Mouse (Mus musculus): ENCODE results near the gene Apoa2. TPM values are rescaled to one million over a fixed set of nuclear protein-coding genes. Genes with fewer than 3 reads are reported as not detected.

Apoa2 gene
- total RNA-seq (2017): not detected in 2 replicates

DNA sequence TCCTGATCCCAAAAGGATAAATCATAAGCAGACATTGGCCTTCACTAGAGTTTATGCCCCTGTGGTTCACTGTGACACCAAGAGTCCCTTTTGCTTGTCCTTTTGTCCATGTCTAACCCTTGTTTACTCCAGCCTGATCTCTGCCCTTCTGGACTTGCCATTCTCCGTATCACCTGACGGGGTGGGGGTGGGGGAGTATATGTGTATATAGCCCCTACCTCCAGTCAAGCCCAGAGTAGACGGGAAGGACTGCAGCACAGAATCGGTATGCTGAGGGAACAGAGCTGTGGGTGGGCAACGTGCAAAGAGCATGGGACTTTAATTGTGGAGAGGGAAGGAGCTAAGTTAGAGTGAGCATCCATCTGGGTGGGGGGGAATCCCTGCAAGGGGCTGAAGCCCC lies at the start of gene Apoa2:
Gene Apoa2, plus strand, starts transcription at position 198 of the 400 bp plus-strand sequence.
- ATAC-seq (replicated peaks in 1 of 2; ENCODE audit: insufficient read depth in 1 of 2, low FRiP score in 2 of 2, low TSS enrichment in 1 of 2, low read depth in 1 of 2, poor library complexity in 2 of 2, severe bottlenecking in 2 of 2): no peak

GRCm38 (mm10) chr1:171179487-171180171 lies 45.2 kb upstream of the Apoa2 start:
- no peak for ATAC-seq (replicated peaks in 1 of 2; ENCODE audit: insufficient read depth in 1 of 2, low FRiP score in 2 of 2, low TSS enrichment in 1 of 2, low read depth in 1 of 2, poor library complexity in 2 of 2, severe bottlenecking in 2 of 2)

DNA sequence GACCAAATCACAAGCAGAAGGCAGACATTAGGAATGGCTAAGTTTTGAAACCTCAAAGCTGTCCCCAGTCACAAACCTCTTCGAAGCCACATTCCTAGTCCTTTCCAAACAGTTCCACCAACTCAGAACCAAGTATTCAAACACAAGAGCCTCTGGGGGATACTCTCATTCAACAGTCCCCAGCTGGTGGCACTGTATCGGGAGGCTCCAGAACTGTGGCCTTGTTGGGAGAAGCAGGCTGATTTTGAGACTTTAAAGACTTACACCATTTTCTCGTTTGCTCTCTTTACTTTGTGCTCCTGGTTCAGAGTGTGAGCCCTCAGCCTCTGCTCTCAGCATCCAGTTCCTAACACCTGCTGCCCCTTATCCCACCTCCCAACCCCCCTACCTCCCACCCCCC lies 41.8 kb upstream of the Apoa2 start:
- no peak for ATAC-seq (replicated peaks in 1 of 2; ENCODE audit: insufficient read depth in 1 of 2, low FRiP score in 2 of 2, low TSS enrichment in 1 of 2, low read depth in 1 of 2, poor library complexity in 2 of 2, severe bottlenecking in 2 of 2)

GRCm38 (mm10) chr1:171183620-171184019 lies 41.2 kb upstream of the Apoa2 start:
- ATAC-seq (replicated peaks in 1 of 2; ENCODE audit: insufficient read depth in 1 of 2, low FRiP score in 2 of 2, low TSS enrichment in 1 of 2, low read depth in 1 of 2, poor library complexity in 2 of 2, severe bottlenecking in 2 of 2): 0 out of 4 replicates have a peak, but pooled peaks of 1 of the 2 experiments have one; percentile 25

- ATAC-seq (replicated peaks in 1 of 2; ENCODE audit: insufficient read depth in 1 of 2, low FRiP score in 2 of 2, low TSS enrichment in 1 of 2, low read depth in 1 of 2, poor library complexity in 2 of 2, severe bottlenecking in 2 of 2): peak; percentile 72 to 80
Observed at GRCm38 (mm10) chr1:171184314-171184713, 40.5 kb upstream of the Apoa2 start.

- no peak for ATAC-seq (replicated peaks in 1 of 2; ENCODE audit: insufficient read depth in 1 of 2, low FRiP score in 2 of 2, low TSS enrichment in 1 of 2, low read depth in 1 of 2, poor library complexity in 2 of 2, severe bottlenecking in 2 of 2)
Observed at GRCm38 (mm10) chr1:171185655-171186054, 39.2 kb upstream of the Apoa2 start.

GRCm38 (mm10) chr1:171187851-171188700 lies 36.8 kb upstream of the Apoa2 start:
- peak; percentile 56 for ATAC-seq (replicated peaks in 1 of 2; ENCODE audit: insufficient read depth in 1 of 2, low FRiP score in 2 of 2, low TSS enrichment in 1 of 2, low read depth in 1 of 2, poor library complexity in 2 of 2, severe bottlenecking in 2 of 2)

DNA sequence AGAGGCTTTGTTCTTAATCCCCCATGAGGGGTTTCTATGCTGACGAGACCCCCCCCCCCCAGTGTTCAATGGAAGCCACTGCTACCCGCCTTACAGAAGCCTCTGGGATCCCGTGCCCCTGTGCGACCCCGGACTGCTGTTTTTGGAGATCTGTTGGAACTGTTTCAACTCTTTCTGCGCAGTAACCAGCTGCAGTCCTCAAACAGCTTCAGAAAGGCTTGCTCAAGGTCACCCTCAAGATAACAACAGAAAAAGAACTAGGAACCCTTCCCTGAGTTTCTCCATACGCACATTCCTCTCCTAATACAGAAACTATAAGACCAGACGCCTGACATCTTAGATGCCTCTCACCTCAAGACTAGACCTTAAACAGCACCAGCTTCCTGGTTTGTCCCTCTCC lies 35.8 kb upstream of the Apoa2 start:
- ATAC-seq (replicated peaks in 1 of 2; ENCODE audit: insufficient read depth in 1 of 2, low FRiP score in 2 of 2, low TSS enrichment in 1 of 2, low read depth in 1 of 2, poor library complexity in 2 of 2, severe bottlenecking in 2 of 2): no peak

DNA sequence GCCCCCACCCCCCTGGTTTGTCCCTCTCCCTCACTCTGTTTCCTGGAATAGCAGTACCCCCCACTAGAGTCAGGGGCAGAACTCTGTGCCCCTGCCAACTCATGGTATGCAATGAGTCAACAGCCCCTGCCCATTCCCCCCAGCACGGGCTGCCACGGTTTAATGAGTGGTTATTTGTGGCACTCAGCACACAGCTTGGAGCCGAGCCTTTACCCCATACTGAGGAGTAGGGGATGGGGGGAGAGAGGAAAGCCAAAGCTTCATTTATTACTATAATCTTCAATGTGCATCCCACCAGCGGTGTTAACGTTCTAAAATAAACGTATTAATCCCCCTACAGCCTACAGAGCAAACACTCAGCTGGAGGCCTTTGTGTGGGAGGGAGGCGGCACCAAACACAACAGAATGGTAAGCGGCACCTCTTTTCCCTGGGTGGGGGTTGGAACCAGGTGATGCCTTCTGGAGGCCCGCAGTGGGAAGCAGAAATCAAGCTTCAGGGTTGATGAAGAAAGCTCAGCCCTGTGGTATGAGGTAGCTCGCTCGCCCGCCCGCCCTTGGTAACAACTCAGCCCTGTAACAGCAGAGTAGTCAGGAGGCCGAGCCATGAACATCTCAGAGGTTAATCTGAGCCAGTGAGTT lies 35.3 kb upstream of the Apoa2 start:
- no peak for ATAC-seq (replicated peaks in 1 of 2; ENCODE audit: insufficient read depth in 1 of 2, low FRiP score in 2 of 2, low TSS enrichment in 1 of 2, low read depth in 1 of 2, poor library complexity in 2 of 2, severe bottlenecking in 2 of 2)

- ATAC-seq (replicated peaks in 1 of 2; ENCODE audit: insufficient read depth in 1 of 2, low FRiP score in 2 of 2, low TSS enrichment in 1 of 2, low read depth in 1 of 2, poor library complexity in 2 of 2, severe bottlenecking in 2 of 2): no peak
Observed at GRCm38 (mm10) chr1:171190832-171191231, 34.0 kb upstream of the Apoa2 start.

DNA sequence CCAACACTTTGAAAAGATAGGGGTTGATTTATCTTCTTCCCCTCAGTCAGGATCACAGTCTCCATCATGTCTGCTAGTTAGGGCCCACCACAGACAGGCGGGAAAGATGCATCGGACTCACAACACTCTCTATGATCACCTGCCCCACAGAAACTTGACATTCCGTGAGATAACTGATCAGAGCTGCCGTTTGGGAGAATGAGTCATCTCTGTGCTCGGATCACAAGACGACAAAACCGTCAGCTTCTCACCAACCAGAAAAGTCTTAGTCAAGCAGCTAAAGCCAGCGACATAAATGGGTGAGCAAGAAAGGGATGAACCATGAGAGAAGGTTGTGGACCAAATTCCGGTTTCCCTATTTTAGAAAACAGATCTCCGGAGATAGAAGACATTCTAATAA lies 32.6 kb upstream of the Apoa2 start:
- no peak for ATAC-seq (replicated peaks in 1 of 2; ENCODE audit: insufficient read depth in 1 of 2, low FRiP score in 2 of 2, low TSS enrichment in 1 of 2, low read depth in 1 of 2, poor library complexity in 2 of 2, severe bottlenecking in 2 of 2)

DNA sequence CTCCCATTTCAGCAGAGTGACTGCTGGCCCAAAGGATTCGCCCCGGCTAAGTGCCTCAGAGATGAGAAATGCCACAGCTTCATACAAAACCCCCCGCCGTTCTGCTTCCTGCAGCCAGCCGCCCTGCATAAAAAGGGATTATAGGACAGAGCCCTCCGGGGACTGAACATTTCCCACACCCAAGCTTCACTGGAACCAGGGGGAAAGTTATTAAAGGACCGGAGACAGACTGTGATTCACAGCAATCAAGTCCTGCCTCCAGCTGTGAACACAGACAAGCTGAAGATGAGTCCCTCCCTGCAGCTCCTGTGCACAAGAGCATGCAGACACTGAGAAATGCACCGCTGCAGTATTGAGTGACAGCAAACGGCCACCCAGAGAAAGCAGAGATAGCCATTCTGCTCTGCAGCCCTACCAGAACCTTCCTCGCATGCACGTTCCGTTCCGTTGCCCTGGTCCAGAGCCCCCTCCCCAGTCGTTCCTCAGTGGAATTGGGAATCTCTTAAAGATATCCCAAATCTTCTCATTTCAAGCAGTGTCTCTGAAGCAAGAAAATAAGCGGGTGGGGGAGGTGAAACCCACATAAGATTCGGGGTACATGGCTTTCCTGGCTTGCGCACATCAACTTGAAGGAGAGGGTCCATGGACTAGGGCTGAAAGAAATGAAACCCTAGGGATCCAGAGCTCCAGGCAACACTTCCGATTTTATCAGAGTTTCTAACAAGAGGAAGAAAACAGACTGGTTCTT lies 31.6 kb upstream of the Apoa2 start:
- no peak for ATAC-seq (replicated peaks in 1 of 2; ENCODE audit: insufficient read depth in 1 of 2, low FRiP score in 2 of 2, low TSS enrichment in 1 of 2, low read depth in 1 of 2, poor library complexity in 2 of 2, severe bottlenecking in 2 of 2)

DNA sequence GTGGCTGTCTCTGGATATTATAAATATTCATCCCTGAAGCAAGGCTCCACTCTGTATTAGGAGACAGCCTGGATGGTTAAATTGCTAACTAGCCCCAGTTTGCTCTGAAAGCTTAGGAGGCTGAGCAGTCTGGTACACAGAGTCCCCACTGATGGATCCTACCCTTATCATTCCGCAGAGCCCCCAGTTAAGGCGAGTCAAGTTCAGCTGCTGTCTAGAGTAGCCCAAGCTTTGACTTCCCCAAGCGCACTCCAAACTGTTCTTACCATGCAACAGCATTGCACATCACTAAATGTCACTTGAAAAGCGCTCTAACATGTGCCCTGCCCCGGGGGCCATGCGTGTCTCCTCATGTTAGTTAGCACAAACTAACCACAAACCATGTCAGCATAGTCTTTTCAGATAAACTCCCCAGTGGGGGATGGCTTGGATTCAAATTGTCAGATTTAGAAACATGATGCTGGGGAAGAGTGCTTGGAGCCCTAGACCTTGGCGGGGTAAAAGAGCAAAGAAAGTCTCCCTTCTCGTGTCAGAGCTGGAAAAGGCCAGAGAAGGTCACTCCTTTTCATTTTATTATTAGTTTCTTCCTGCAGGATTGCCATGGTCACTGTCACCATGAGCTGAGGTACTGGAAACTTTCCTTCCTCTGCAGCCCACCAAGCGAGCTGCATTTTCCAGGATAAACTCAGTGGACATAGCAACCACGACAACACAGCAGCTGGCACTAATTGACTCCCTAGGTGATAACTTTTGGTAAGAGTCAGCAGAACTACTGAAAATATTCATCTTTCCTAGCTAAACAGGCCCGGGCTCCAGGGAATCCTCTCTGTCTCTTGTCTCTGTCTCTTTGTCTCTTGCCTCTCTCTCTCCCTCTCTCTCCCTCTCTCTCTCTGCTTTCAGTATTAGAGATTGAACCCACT lies 30.7 kb upstream of the Apoa2 start:
- no peak for ATAC-seq (replicated peaks in 1 of 2; ENCODE audit: insufficient read depth in 1 of 2, low FRiP score in 2 of 2, low TSS enrichment in 1 of 2, low read depth in 1 of 2, poor library complexity in 2 of 2, severe bottlenecking in 2 of 2)

DNA sequence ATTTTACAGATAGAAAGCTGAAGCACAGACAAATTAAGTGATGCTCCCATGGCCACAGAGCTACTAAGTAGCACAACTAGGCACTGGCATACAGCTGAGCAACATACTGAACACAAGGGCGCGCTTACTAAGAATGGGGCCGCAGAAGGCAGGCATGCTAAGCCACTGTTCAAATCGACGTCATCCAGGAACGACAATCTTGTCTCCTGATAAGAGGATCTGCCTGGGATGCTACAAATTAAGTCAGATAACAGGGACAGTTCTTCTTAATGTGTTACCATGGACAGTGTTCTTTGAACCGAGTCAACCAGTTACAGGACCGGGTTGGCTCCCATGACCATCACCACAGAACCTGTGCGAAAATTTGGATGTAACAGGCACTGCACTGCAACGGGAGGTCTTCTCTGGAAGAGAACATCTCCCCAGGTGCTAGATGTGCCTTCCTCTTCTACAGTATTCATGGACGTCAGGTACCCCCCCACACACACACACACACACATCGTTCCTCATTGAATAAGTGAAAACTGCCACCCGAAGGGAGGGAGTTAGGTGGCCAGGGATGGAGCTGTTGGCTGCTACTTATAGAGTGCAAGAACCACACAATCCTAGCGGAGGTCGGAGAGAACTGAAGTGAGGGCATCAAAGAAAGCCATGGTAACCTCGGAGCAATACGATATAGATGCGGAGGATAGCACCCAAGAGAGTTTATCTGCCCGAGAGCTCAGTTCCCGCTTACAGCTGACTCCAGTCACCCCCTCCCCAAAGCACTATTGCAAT lies 29.6 kb upstream of the Apoa2 start:
- 0 out of 4 replicates have a peak, but pooled peaks of 1 of the 2 experiments have one; percentile 33 for ATAC-seq (replicated peaks in 1 of 2; ENCODE audit: insufficient read depth in 1 of 2, low FRiP score in 2 of 2, low TSS enrichment in 1 of 2, low read depth in 1 of 2, poor library complexity in 2 of 2, severe bottlenecking in 2 of 2)

DNA sequence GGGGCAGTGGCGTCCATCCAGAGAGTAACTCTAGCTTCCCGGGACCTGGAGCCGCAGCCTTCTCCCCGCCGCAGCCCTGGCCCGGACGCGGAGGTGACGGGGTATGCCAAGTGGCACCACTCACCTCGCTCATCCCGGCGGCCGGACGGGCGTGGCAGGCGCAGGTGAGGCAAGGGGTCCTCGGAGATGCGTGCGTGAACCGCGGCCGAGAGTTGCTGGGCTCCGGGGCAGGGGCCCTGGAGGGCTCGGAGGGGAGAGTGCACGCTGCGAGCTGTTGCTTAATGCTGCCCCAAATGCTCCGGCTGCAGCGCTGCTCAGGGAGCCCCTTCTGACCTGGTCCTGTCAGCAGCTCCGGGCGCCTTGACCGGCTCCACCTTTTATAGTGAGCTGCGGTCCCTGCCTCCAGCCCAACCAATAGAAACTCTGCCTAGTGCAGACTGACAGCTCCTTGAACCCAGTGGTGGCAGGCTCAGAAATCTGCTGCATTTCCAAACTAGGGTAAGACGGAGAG lies 28.9 kb upstream of the Apoa2 start, which contains the start of gene Pcp4l1:
Gene Pcp4l1, minus strand, starts transcription at position 382 of the 511 bp plus-strand sequence.
- ATAC-seq (replicated peaks in 1 of 2; ENCODE audit: insufficient read depth in 1 of 2, low FRiP score in 2 of 2, low TSS enrichment in 1 of 2, low read depth in 1 of 2, poor library complexity in 2 of 2, severe bottlenecking in 2 of 2): peak; percentile 97 to 99

DNA sequence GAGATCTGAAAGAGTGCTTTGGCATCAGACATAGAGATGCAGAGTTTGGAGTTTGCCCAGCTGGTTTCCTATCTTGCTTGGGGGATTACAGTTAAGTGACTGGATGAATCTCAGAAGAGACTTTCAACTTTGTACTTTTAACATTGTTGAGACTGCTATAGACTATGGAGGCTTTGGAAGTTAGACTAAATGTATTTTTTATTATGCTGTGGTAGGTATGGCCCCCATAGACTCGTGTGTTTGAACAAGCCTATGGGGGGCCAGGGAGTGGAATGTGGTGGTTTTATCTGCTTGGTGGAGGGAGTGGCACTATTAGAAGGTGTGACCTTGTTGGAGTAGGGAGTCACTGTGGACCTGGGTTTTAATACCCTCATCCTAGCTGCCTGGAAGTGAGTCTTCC lies 25.3 kb upstream of the Apoa2 start:
- no peak for ATAC-seq (replicated peaks in 1 of 2; ENCODE audit: insufficient read depth in 1 of 2, low FRiP score in 2 of 2, low TSS enrichment in 1 of 2, low read depth in 1 of 2, poor library complexity in 2 of 2, severe bottlenecking in 2 of 2)

Data from hematopoietic stem cell, adult 5-6 weeks (primary cell).